Mouse (Mus musculus): ENCODE data around the gene Mtmr4. TPM values are rescaled to one million over a fixed set of nuclear protein-coding genes. Genes with fewer than 3 reads are reported as not detected.

Mtmr4 gene
- 10 to 100 TPM; 72.8 to 89.7 TPM for total RNA-seq (2021)

- peak; percentile 89 to 96 for DNase-seq (ENCODE audit: extremely low spot score in 1 of 2, low spot score in 1 of 2)
These were observed at the start of gene Mtmr4 for GRCm38 (mm10) chr11:87591526-87592353. Gene Mtmr4 (plus strand): TSS chr11:87592162.

GRCm38 (mm10) chr11:87542285-87542684, 49.7 kb upstream of the Mtmr4 start:
- no peak for DNase-seq (ENCODE audit: extremely low spot score in 1 of 2, low spot score in 1 of 2)

GRCm38 (mm10) chr11:87542906-87543305, 49.1 kb upstream of the Mtmr4 start:
- DNase-seq (ENCODE audit: extremely low spot score in 1 of 2, low spot score in 1 of 2) = no peak

- no peak for DNase-seq (ENCODE audit: extremely low spot score in 1 of 2, low spot score in 1 of 2)
These were observed 38.6 kb upstream of the Mtmr4 start for GRCm38 (mm10) chr11:87553342-87553741.

- DNase-seq (ENCODE audit: extremely low spot score in 1 of 2, low spot score in 1 of 2) = no peak
These were observed 37.6 kb upstream of the Mtmr4 start for GRCm38 (mm10) chr11:87554386-87554785.

GRCm38 (mm10) chr11:87555106-87555703, 36.8 kb upstream of the Mtmr4 start:
- no peak for DNase-seq (ENCODE audit: extremely low spot score in 1 of 2, low spot score in 1 of 2)

- no peak for DNase-seq (ENCODE audit: extremely low spot score in 1 of 2, low spot score in 1 of 2)
These were observed 30.8 kb upstream of the Mtmr4 start for GRCm38 (mm10) chr11:87561208-87561607.

- DNase-seq (ENCODE audit: extremely low spot score in 1 of 2, low spot score in 1 of 2) = no peak
These were observed 25.5 kb upstream of the Mtmr4 start, which contains the start of gene Gm11492 for GRCm38 (mm10) chr11:87566501-87566900. Gene Gm11492 (plus strand): TSS chr11:87566653.

- DNase-seq (ENCODE audit: extremely low spot score in 1 of 2, low spot score in 1 of 2) = no peak
These were observed 23.6 kb upstream of the Mtmr4 start, which contains the start of gene Sept4 for GRCm38 (mm10) chr11:87568255-87568953. Gene Sept4 (plus strand): TSS chr11:87568903.

- DNase-seq (ENCODE audit: extremely low spot score in 1 of 2, low spot score in 1 of 2) = no peak
These were observed 21.2 kb upstream of the Mtmr4 start for GRCm38 (mm10) chr11:87570743-87571142.

- no peak for DNase-seq (ENCODE audit: extremely low spot score in 1 of 2, low spot score in 1 of 2)
These were observed 20.5 kb upstream of the Mtmr4 start for GRCm38 (mm10) chr11:87571361-87571950.

GRCm38 (mm10) chr11:87573751-87574150, 18.2 kb upstream of the Mtmr4 start:
- no peak for DNase-seq (ENCODE audit: extremely low spot score in 1 of 2, low spot score in 1 of 2)

GRCm38 (mm10) chr11:87574520-87575180, 17.3 kb upstream of the Mtmr4 start:
- no peak for DNase-seq (ENCODE audit: extremely low spot score in 1 of 2, low spot score in 1 of 2)

GRCm38 (mm10) chr11:87577601-87578248, 14.2 kb upstream of the Mtmr4 start:
- DNase-seq (ENCODE audit: extremely low spot score in 1 of 2, low spot score in 1 of 2) = no peak

GRCm38 (mm10) chr11:87578249-87578962, 13.6 kb upstream of the Mtmr4 start:
- DNase-seq (ENCODE audit: extremely low spot score in 1 of 2, low spot score in 1 of 2) = peak; percentile 56 to 57

GRCm38 (mm10) chr11:87578963-87579601, 12.9 kb upstream of the Mtmr4 start:
- no peak for DNase-seq (ENCODE audit: extremely low spot score in 1 of 2, low spot score in 1 of 2)

GRCm38 (mm10) chr11:87579713-87580112, 12.2 kb upstream of the Mtmr4 start:
- DNase-seq (ENCODE audit: extremely low spot score in 1 of 2, low spot score in 1 of 2) = no peak

- DNase-seq (ENCODE audit: extremely low spot score in 1 of 2, low spot score in 1 of 2) = no peak
These were observed 11.3 kb upstream of the Mtmr4 start for GRCm38 (mm10) chr11:87580543-87581085.

Data from layer of hippocampus, postnatal 25 days (tissue).